Mouse (Mus musculus): ENCODE data around the gene Hs2st1. TPM values are rescaled to one million over a fixed set of nuclear protein-coding genes. Genes with fewer than 3 reads are reported as not detected.

Gene Hs2st1
- polyA plus RNA-seq, 1 experiment, result 20.3 TPM

- no peak overlapping the region for H3ac ChIP-seq (ENCODE audit: control insufficient read depth, insufficient read length, low read depth)
- H3K79me3 ChIP-seq (ENCODE audit: low read depth), result no peaks in the 10 kb centered on the region
- no peaks in the 10 kb centered on the region for H3K79me2 ChIP-seq (ENCODE audit: control insufficient read depth, insufficient read depth)
- H3K27me3 ChIP-seq (ENCODE audit: control insufficient read depth, insufficient read depth, insufficient read length), result no peaks in the 10 kb centered on the region
- H3K4me3 ChIP-seq (ENCODE audit: insufficient read depth, poor library complexity, severe bottlenecking), result no peak overlapping the region
- TF ChIP-seq CEBPB (IDR thresholded peaks at IDR 0.05; ENCODE audit: low read depth), result no peak
- TF ChIP-seq CTCF (IDR thresholded peaks at IDR 0.05; ENCODE audit: control insufficient read depth, insufficient read depth, insufficient read length), result no peak
- TF ChIP-seq MYOD1 (IDR thresholded peaks at IDR 0.05; ENCODE audit: control insufficient read depth, insufficient read length, low read depth), result no peak
- no peak for TF ChIP-seq FOSL1 (IDR thresholded peaks at IDR 0.05; ENCODE audit: insufficient read depth, low read length, poor library complexity, severe bottlenecking)
- no peak for TF ChIP-seq MYOG (IDR thresholded peaks at IDR 0.05; ENCODE audit: control insufficient read depth, extremely low read depth, insufficient read length)
- TF ChIP-seq MAX (IDR thresholded peaks at IDR 0.05), result no peak
- TF ChIP-seq USF1 (IDR thresholded peaks at IDR 0.05; ENCODE audit: low read depth), result no peak
- no peaks in the 10 kb centered on the region for H3K36me3 ChIP-seq (ENCODE audit: control insufficient read depth, insufficient read depth)
These were observed 44.3 kb upstream of the Hs2st1 start for GRCm38 (mm10) chr3:144614277-144614676.

DNA sequence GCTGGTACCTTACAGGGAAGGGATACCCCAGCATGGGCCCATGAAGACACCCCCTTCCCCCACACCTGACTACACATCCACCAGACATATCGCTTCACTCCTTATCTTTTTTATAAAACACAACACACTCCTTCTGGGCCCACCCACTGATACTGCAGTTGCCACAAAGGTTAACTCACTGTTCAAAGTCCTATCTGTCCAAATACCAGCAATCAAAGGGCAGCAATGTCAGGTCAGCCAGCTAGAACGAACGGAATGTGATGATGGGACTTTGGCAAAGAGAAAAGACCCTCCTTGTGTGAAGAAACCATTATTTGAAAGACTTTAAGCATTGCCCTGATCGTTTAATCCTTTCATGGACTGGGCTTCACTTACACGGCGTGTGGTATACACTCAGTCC is 42.4 kb upstream of the Hs2st1 start:
- Histone ChIP-seq H3K4me3 (ENCODE audit: insufficient read depth, poor library complexity, severe bottlenecking) (no peak overlapping the region), H3K27me3 (ENCODE audit: control insufficient read depth, insufficient read depth, insufficient read length) (no peaks in the 10 kb centered on the region), H3ac (ENCODE audit: control insufficient read depth, insufficient read length, low read depth) (no peak overlapping the region), H3K79me2 (ENCODE audit: control insufficient read depth, insufficient read depth) (no peaks in the 10 kb centered on the region), H3K36me3 (ENCODE audit: control insufficient read depth, insufficient read depth) (no peaks in the 10 kb centered on the region), H3K79me3 (ENCODE audit: low read depth) (no peaks in the 10 kb centered on the region)
- TF ChIP-seq MAX (IDR thresholded peaks at IDR 0.05) (no peak), FOSL1 (IDR thresholded peaks at IDR 0.05; ENCODE audit: insufficient read depth, low read length, poor library complexity, severe bottlenecking) (no peak), USF1 (IDR thresholded peaks at IDR 0.05; ENCODE audit: low read depth) (no peak), MYOG (IDR thresholded peaks at IDR 0.05; ENCODE audit: control insufficient read depth, extremely low read depth, insufficient read length) (no peak), CTCF (IDR thresholded peaks at IDR 0.05; ENCODE audit: control insufficient read depth, insufficient read depth, insufficient read length) (no peak), MYOD1 (IDR thresholded peaks at IDR 0.05; ENCODE audit: control insufficient read depth, insufficient read length, low read depth) (no peak), CEBPB (IDR thresholded peaks at IDR 0.05; ENCODE audit: low read depth) (no peak)

GRCm38 (mm10) chr3:144611626-144612271 is 41.8 kb upstream of the Hs2st1 start:
- H3K36me3 ChIP-seq (ENCODE audit: control insufficient read depth, insufficient read depth), result no peaks in the 10 kb centered on the region
- H3K79me3 ChIP-seq (ENCODE audit: low read depth), result no peaks in the 10 kb centered on the region
- H3K4me3 ChIP-seq (ENCODE audit: insufficient read depth, poor library complexity, severe bottlenecking), result no peak overlapping the region
- TF ChIP-seq CTCF (IDR thresholded peaks at IDR 0.05; ENCODE audit: control insufficient read depth, insufficient read depth, insufficient read length), result no peak
- TF ChIP-seq MYOG (IDR thresholded peaks at IDR 0.05; ENCODE audit: control insufficient read depth, extremely low read depth, insufficient read length), result no peak
- no peak for TF ChIP-seq MYOD1 (IDR thresholded peaks at IDR 0.05; ENCODE audit: control insufficient read depth, insufficient read length, low read depth)
- no peak for TF ChIP-seq USF1 (IDR thresholded peaks at IDR 0.05; ENCODE audit: low read depth)
- TF ChIP-seq MAX (IDR thresholded peaks at IDR 0.05), result no peak
- no peak for TF ChIP-seq FOSL1 (IDR thresholded peaks at IDR 0.05; ENCODE audit: insufficient read depth, low read length, poor library complexity, severe bottlenecking)
- no peak for TF ChIP-seq CEBPB (IDR thresholded peaks at IDR 0.05; ENCODE audit: low read depth)
- no peaks in the 10 kb centered on the region for H3K79me2 ChIP-seq (ENCODE audit: control insufficient read depth, insufficient read depth)
- H3ac ChIP-seq (ENCODE audit: control insufficient read depth, insufficient read length, low read depth), result no peak overlapping the region
- H3K27me3 ChIP-seq (ENCODE audit: control insufficient read depth, insufficient read depth, insufficient read length), result no peaks in the 10 kb centered on the region

DNA sequence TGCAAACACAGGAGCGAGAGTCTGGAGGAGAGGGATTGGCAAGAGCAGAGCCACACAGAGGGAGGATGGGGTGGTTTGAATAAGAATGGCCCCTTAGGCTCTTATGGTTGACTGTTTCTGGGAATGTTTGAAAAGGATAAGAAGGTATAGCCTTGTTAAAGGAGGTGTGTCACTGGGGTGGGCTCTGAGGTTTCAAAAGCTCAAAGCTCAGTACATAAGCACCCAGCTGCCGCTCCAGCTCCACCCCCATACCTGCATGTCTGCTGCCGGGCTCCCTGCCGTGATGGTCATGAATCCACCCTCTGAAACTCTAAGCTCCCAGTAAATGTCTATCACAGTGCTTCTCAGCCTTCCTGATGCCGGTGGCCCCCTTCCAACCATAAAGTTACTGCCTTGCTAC is 40.8 kb upstream of the Hs2st1 start:
- Histone ChIP-seq H3K79me2 (ENCODE audit: control insufficient read depth, insufficient read depth) (no peaks in the 10 kb centered on the region), H3K4me3 (ENCODE audit: insufficient read depth, poor library complexity, severe bottlenecking) (no peak overlapping the region), H3ac (ENCODE audit: control insufficient read depth, insufficient read length, low read depth) (no peak overlapping the region), H3K79me3 (ENCODE audit: low read depth) (no peaks in the 10 kb centered on the region), H3K27me3 (ENCODE audit: control insufficient read depth, insufficient read depth, insufficient read length) (no peaks in the 10 kb centered on the region), H3K36me3 (ENCODE audit: control insufficient read depth, insufficient read depth) (no peaks in the 10 kb centered on the region)
- TF ChIP-seq CEBPB (IDR thresholded peaks at IDR 0.05; ENCODE audit: low read depth) (no peak), MYOG (IDR thresholded peaks at IDR 0.05; ENCODE audit: control insufficient read depth, extremely low read depth, insufficient read length) (no peak), MAX (IDR thresholded peaks at IDR 0.05) (no peak), USF1 (IDR thresholded peaks at IDR 0.05; ENCODE audit: low read depth) (no peak), MYOD1 (IDR thresholded peaks at IDR 0.05; ENCODE audit: control insufficient read depth, insufficient read length, low read depth) (no peak)

- no peak overlapping the region for H3K4me3 ChIP-seq (ENCODE audit: insufficient read depth, poor library complexity, severe bottlenecking)
- H3ac ChIP-seq (ENCODE audit: control insufficient read depth, insufficient read length, low read depth), result no peak overlapping the region
- H3K27me3 ChIP-seq (ENCODE audit: control insufficient read depth, insufficient read depth, insufficient read length), result no peaks in the 10 kb centered on the region
- H3K79me3 ChIP-seq (ENCODE audit: low read depth), result no peaks in the 10 kb centered on the region
- no peaks in the 10 kb centered on the region for H3K79me2 ChIP-seq (ENCODE audit: control insufficient read depth, insufficient read depth)
- no peaks in the 10 kb centered on the region for H3K36me3 ChIP-seq (ENCODE audit: control insufficient read depth, insufficient read depth)
- TF ChIP-seq MYOD1 (IDR thresholded peaks at IDR 0.05; ENCODE audit: control insufficient read depth, insufficient read length, low read depth), result no peak
- no peak for TF ChIP-seq CEBPB (IDR thresholded peaks at IDR 0.05; ENCODE audit: low read depth)
- no peak for TF ChIP-seq USF1 (IDR thresholded peaks at IDR 0.05; ENCODE audit: low read depth)
- TF ChIP-seq CTCF (IDR thresholded peaks at IDR 0.05; ENCODE audit: control insufficient read depth, insufficient read depth, insufficient read length), result no peak
- TF ChIP-seq FOSL1 (IDR thresholded peaks at IDR 0.05; ENCODE audit: insufficient read depth, low read length, poor library complexity, severe bottlenecking), result no peak
- TF ChIP-seq MYOG (IDR thresholded peaks at IDR 0.05; ENCODE audit: control insufficient read depth, extremely low read depth, insufficient read length), result no peak
- TF ChIP-seq MAX (IDR thresholded peaks at IDR 0.05), result no peak
These were observed 38.1 kb upstream of the Hs2st1 start for GRCm38 (mm10) chr3:144608090-144608489.

DNA sequence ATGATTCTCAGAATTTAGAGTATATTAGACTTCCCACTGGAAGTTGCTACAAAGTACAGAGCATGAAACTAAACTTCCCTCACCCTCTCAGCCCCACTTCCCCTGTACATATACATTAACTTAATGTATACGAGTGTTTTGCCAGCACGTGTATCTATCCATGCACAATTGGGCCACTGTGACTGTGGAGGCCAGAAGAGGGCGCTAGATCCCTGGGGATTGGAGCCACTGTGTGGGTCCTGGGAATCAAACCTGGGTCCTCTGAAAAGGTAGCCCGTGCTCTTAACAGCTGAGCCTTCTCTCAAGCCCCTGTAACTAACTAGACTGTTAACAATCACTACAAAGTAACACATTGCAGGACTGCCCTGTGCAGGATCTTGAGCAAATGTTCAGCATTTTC is 36.5 kb upstream of the Hs2st1 start:
- H3K36me3 ChIP-seq (ENCODE audit: control insufficient read depth, insufficient read depth), result no peaks in the 10 kb centered on the region
- no peak overlapping the region for H3ac ChIP-seq (ENCODE audit: control insufficient read depth, insufficient read length, low read depth)
- no peak for TF ChIP-seq MAX (IDR thresholded peaks at IDR 0.05)
- no peaks in the 10 kb centered on the region for H3K79me2 ChIP-seq (ENCODE audit: control insufficient read depth, insufficient read depth)
- H3K27me3 ChIP-seq (ENCODE audit: control insufficient read depth, insufficient read depth, insufficient read length), result no peaks in the 10 kb centered on the region
- no peak overlapping the region for H3K4me3 ChIP-seq (ENCODE audit: insufficient read depth, poor library complexity, severe bottlenecking)
- no peaks in the 10 kb centered on the region for H3K79me3 ChIP-seq (ENCODE audit: low read depth)

Data from C2C12 (cell line).